Mouse (Mus musculus): ENCODE measurements around the gene Gm14412. TPM values are rescaled to one million over a fixed set of nuclear protein-coding genes. Genes with fewer than 3 reads are reported as not detected.
"Not testable (repeated sequence)": the region's sequence is repeated elsewhere in the genome, so short reads cannot be mapped to it uniquely, and the experiment has no call there.

Gene Gm14412
- not detected for polyA plus RNA-seq (2017; shearing (Covaris generic))

DNA sequence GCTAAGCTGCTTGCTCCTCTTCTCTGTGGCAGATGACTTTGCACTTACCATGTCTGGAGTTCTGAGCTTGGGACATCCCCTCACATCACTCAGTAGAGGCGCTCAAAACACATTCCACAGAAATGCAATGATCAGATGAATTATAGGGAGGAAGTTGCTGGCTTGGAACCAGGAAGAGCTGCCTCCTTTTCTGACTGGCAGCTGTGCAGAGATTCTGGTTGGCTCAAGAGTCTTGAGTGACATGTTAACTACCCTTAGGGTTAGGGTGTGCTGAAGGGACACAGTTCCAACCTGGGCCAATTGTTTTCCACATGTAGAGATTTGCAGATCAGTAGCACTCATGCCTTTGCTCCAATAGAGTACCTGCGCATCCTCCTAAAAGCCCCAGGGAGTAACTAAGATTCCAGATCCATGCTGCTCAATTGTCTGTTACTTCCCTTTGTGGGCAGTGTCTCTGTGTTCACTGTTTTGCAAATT is at the start of gene Gm14412:
Gm14412 (minus strand) TSS at position 51 of the 477 bp plus-strand sequence.
- ATAC-seq = not testable (repeated sequence)

- not testable (repeated sequence) for ATAC-seq
Measured at GRCm38 (mm10) chr2:177329661-177330292, 5.7 kb upstream of the Gm14412 start.

GRCm38 (mm10) chr2:177321361-177321760 is 2.7 kb downstream of the Gm14412 start:
- not testable (repeated sequence) for ATAC-seq

DNA sequence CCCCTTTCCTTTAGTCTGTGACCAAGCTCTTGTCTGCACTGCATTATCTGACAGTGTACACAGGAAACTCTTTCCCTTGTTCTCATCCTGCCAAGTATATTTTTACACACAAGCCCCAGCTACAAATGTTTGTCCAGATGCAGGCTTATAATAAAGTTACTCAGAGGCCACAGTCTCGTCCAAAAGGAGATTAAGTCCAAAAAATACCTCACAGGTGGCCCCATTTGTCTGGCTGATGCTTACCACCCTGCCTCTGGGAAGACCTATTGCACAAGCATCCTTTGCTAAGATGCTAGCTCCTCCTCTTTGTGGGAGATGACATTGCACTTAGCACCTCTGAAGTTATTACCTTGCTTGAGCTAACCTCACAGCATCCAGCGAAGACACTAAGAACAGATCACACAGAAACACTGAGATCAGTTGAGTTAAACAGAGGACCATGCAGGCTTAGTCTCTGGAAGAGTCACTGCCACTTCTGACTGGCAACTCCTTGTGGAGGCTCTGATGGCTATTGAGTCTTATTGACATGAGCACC is 3.3 kb downstream of the Gm14412 start:
- not testable (repeated sequence) for ATAC-seq

- no peak for ATAC-seq
Measured at GRCm38 (mm10) chr2:177318996-177319395, 5.1 kb downstream of the Gm14412 start.

DNA sequence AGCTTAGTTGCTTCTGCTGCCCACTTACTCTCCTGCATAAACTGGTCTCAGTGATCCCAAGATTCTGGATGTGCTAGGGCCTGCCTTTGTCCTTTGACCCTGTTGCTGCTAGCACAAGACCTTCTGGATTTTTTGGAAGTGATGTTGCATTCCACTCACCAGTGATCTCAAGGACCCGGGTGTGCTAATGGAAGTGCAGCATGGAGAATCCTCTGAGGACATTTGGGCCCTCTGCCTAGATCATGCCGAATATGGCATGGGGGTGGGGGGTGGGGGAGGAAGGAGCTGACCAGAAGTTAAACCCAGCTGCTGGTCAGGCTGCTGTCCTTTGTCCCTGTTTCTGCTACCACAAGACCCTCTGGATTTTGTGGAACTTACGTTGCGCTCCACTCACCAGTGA is 14.5 kb downstream of the Gm14412 start:
- ATAC-seq = not testable (repeated sequence)

DNA sequence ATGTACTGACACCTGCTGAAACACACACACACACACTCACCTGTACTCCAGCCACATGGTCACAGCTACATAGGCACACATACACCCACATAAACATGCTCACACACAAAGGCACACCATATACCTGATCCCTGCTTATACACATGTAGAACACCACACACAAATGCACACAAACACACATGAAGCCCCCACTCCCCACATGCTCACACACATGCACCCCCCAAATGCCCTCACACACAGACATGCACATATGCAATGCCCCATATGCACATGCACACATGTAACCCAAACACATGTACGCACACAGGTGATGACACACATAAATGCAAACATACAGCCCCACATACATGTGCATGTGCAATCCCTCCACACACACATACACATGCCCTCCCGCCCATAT is 19.1 kb downstream of the Gm14412 start:
- not testable (repeated sequence) for ATAC-seq

GRCm38 (mm10) chr2:177283701-177284100 is 40.4 kb downstream of the Gm14412 start:
- not testable (repeated sequence) for ATAC-seq

- not testable (repeated sequence) for ATAC-seq
Measured at GRCm38 (mm10) chr2:177277754-177278153, 46.4 kb downstream of the Gm14412 start.

- not testable (repeated sequence) for ATAC-seq
Measured at GRCm38 (mm10) chr2:177272237-177272636, 51.9 kb downstream of the Gm14412 start.

DNA sequence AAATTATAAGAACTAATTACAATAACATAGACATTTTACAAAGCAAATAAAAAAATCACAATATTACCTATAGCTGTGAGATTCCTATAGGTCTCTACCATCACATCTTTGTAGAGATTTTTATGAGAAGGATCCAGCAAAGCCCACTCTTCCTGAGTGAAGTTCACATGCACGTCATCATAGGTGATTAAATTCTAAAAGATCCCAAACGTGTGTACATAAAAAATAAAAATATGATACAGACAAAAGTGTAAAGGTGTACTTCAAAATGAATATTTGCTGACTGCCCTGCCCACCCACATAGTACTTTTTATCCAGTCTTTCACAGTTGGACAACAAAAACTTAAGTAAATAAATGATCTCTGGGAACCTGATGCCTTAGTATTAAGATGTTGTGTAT is 57.2 kb downstream of the Gm14412 start, which contains the start of gene Gm14409:
Gm14409 (minus strand) TSS at position 101 of the 400 bp plus-strand sequence.
- not testable (repeated sequence) for ATAC-seq

Other genes with a start within 250 kb of the Gm14412 start
- gene Gm14401, start 250.0 kb downstream of the Gm14412 start, polyA plus RNA-seq (2017; shearing (Covaris generic)) = not detected
- 10 to 100 TPM in 1 of 2 experiments, 1 to 10 TPM in 1; 6.1 to 15.9 TPM for gene Gm14410, start 117.9 kb downstream of the Gm14412 start, polyA plus RNA-seq (2017; shearing (Covaris generic))
- under 1 TPM in 1 of 2 experiments, not detected in 1; 0.54 TPM for gene Gm14409, start 57.3 kb downstream of the Gm14412 start, polyA plus RNA-seq (2017; shearing (Covaris generic))
- gene Gm14418, start 74.0 kb upstream of the Gm14412 start, polyA plus RNA-seq (2017; shearing (Covaris generic)) = not detected
- gene Zfp970, start 140.4 kb upstream of the Gm14412 start, polyA plus RNA-seq (2017; shearing (Covaris generic)) = 1 to 10 TPM; 7.6 TPM
- gene Gm14403, start 173.9 kb upstream of the Gm14412 start, polyA plus RNA-seq (2017; shearing (Covaris generic)) = under 1 TPM in 1 of 2 experiments, not detected in 1; 0.63 TPM

All from CD4-positive, CD25-positive, alpha-beta regulatory T cell, adult 4 months (primary cell).